Mouse (Mus musculus): Measurements from ENCODE around the gene Lcor. TPM values are rescaled to one million over a fixed set of nuclear protein-coding genes. Genes with fewer than 3 reads are reported as not detected.
A peak's percentile ranks its signal among the peaks of the same experiment; 100 is the strongest.

Gene Lcor
- polyA plus RNA-seq, 1 experiment from 2014 or later, result 21.1 TPM

- Histone ChIP-seq H3K36me3 (no peaks in the 10 kb centered on the region), H3K27ac (no peak overlapping the region), H3K4me3 (no peak overlapping the region), H3K4me1 (replicated peaks) (0 out of 2 replicates have a peak, but pooled peaks cover under 1% of the 10 kb centered on the region), H3K9me3 (no peaks in the 10 kb centered on the region), H3K27me3 (ENCODE audit: insufficient read depth, poor library complexity, severe bottlenecking) (no peaks in the 10 kb centered on the region; the same call in 1 of the 2 replicates)
- no peak for DNase-seq (ENCODE audit: low spot score)
- 74% methylated on average over 7 of the region's 7 CpGs for WGBS
These were observed 32.9 kb upstream of the Lcor start for GRCm38 (mm10) chr19:41449415-41450075.

- Histone ChIP-seq H3K4me1 (replicated peaks) (0 out of 2 replicates have a peak, but pooled peaks cover 5% of the 10 kb centered on the region), H3K36me3 (no peaks in the 10 kb centered on the region), H3K9me3 (no peaks in the 10 kb centered on the region), H3K4me3 (no peak overlapping the region), H3K27me3 (ENCODE audit: insufficient read depth, poor library complexity, severe bottlenecking) (no peaks in the 10 kb centered on the region), H3K27ac (no peak overlapping the region)
- 25% methylated on average over 3 of the region's 3 CpGs for WGBS
- no peak for DNase-seq (ENCODE audit: low spot score)
These were observed 30.3 kb upstream of the Lcor start for GRCm38 (mm10) chr19:41452166-41452565.

- Histone ChIP-seq H3K36me3 (no peaks in the 10 kb centered on the region), H3K4me1 (replicated peaks) (0 out of 2 replicates have a peak, but pooled peaks cover 5% of the 10 kb centered on the region), H3K27me3 (ENCODE audit: insufficient read depth, poor library complexity, severe bottlenecking) (no peaks in the 10 kb centered on the region), H3K4me3 (no peak overlapping the region), H3K9me3 (no peaks in the 10 kb centered on the region), H3K27ac (no peak overlapping the region)
- 84% methylated on average over 6 of the region's 7 CpGs for WGBS
- no peak for DNase-seq (ENCODE audit: low spot score)
These were observed 27.8 kb upstream of the Lcor start for GRCm38 (mm10) chr19:41454601-41455000.

DNA sequence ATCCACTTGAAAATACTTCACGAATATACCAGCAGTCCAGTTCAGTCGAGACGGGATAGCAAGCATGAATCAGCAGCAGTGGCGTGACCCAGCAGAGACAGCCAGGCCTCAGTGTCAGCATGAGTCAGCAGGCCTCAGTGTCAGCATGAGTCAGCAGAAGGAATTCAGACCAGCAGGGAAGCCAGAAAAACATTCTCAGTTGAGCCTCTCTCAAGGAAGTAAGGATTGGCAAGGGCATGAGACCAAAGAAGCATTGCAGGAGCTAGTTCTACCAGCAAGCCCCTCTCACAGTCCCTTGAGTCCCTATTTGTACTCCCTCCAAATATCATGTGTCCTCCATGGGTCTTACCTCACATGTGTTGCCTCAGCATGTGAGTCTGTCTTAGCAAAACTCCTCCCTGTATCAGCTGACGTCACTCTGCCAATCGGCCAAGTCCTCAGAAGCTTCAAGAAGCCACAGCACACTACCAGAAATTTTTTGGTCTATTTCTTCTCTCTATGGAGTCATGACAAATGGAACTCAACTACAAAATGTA is 27.3 kb upstream of the Lcor start:
- no peaks in the 10 kb centered on the region for H3K36me3 ChIP-seq
- DNase-seq (ENCODE audit: low spot score), result peak; percentile 33
- H3K9me3 ChIP-seq, result no peaks in the 10 kb centered on the region
- H3K27me3 ChIP-seq (ENCODE audit: insufficient read depth, poor library complexity, severe bottlenecking), result no peaks in the 10 kb centered on the region
- no peak overlapping the region for H3K4me3 ChIP-seq
- 0 out of 2 replicates have a peak, but pooled peaks cover 5% of the 10 kb centered on the region for H3K4me1 ChIP-seq (replicated peaks)
- no peak overlapping the region for H3K27ac ChIP-seq
- WGBS, result 84% methylated on average over 6 of the region's 6 CpGs

DNA sequence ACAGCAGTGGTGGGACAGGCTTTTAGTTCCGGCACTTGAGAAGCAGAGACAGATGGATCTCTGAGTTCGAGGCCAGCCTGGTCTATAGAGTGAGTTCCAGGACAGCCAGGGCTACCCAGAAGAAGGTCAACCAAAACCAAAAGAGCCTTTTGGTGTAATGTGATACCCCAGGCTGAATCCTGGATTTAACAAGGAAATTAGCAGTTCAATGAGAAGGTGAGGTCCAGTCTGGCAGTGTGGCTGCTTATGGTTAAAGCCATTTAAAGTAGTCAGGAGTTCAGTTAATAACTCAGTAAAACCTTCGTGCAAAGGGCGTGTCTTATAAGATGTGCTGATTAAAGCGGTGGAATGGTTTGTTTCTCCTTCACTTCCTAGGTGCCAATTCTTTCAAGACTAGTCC is 25.3 kb upstream of the Lcor start:
- no peak for DNase-seq (ENCODE audit: low spot score)
- H3K27ac ChIP-seq, result no peak overlapping the region
- 81% methylated on average over 5 of the region's 5 CpGs for WGBS
- H3K27me3 ChIP-seq (ENCODE audit: insufficient read depth, poor library complexity, severe bottlenecking), result no peaks in the 10 kb centered on the region
- 0 out of 2 replicates have a peak, but pooled peaks cover 5% of the 10 kb centered on the region for H3K4me1 ChIP-seq (replicated peaks)
- H3K9me3 ChIP-seq, result no peaks in the 10 kb centered on the region
- no peaks in the 10 kb centered on the region for H3K36me3 ChIP-seq
- H3K4me3 ChIP-seq, result no peak overlapping the region

DNA sequence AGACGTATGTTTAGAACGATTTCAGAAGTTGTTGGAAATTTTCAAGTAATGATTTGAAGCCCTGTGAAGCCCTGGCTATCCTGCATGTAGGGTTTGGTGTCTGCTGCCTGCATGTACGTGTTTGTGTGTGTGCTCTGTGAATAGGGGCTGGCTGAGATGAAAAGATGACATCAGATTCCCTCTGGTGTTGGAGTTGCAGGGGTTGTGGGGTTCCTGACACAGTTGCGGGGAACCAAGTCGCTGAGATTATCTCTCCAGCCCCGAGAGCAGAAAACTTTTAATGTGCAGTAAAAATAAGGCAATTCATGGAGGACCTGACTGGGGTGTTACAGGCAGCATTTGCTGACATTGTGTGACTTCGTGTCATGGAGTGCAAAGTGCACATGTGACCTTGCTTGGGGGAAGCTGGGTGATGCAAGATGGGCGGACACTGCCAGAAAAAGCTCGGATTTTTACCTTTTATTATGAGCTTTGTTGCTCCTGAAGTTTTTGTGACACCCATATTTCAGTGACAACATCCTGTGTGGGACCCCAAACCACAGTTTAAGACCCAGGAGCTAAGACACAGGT is 20.2 kb upstream of the Lcor start:
- no peaks in the 10 kb centered on the region for H3K36me3 ChIP-seq
- H3K27me3 ChIP-seq (ENCODE audit: insufficient read depth, poor library complexity, severe bottlenecking), result no peaks in the 10 kb centered on the region
- H3K4me3 ChIP-seq, result no peak overlapping the region
- H3K27ac ChIP-seq, result no peak overlapping the region
- no peaks in the 10 kb centered on the region for H3K9me3 ChIP-seq
- H3K4me1 ChIP-seq (replicated peaks), result no peaks in the 10 kb centered on the region
- WGBS, result 84% methylated on average over 9 of the region's 9 CpGs
- no peak for DNase-seq (ENCODE audit: low spot score)

DNA sequence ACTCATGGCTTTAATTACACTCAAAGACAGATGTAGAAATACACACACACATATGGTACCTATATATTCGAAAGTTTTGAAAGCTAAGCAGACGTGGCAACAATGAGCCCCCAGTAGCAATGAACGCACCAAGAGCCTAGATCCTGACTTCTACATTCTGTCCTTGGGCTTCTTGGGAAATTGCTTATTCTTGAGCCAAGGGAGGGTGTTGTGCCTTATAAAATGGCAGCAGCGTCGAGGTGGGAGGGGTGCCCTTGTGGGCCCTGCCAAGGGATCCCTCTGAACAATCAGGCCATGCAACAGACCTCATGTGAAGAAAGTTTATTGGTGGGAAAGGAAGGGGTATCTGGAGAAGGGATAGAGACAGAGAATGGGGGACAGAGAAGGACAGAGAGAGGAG is 18.6 kb upstream of the Lcor start:
- no peak for DNase-seq (ENCODE audit: low spot score)
- no peaks in the 10 kb centered on the region for H3K9me3 ChIP-seq
- H3K27me3 ChIP-seq (ENCODE audit: insufficient read depth, poor library complexity, severe bottlenecking), result no peaks in the 10 kb centered on the region
- 92% methylated on average over 5 of the region's 5 CpGs for WGBS
- no peaks in the 10 kb centered on the region for H3K36me3 ChIP-seq
- no peak overlapping the region for H3K27ac ChIP-seq
- H3K4me1 ChIP-seq (replicated peaks), result no peaks in the 10 kb centered on the region
- H3K4me3 ChIP-seq, result no peak overlapping the region

DNA sequence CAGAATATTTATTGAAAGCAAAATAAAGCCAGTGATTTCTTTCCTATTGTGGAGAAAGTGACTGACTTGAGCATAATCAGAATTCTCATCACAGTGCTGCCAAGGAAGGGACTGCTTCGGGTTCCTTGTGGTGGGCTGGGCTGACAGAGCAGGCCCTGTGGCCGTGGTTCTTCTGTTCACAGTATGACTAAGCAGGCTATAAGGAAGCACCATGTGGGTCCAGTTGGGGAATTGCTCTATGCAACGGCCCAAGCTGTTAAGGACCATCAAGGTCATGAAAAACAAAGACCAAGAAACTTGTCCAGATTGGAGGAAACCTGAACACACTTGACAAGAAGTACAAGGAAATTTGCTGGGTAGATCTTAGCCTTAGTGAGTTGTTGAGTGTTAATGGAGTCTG is 16.0 kb upstream of the Lcor start:
- no peaks in the 10 kb centered on the region for H3K27me3 ChIP-seq (ENCODE audit: insufficient read depth, poor library complexity, severe bottlenecking)
- no peaks in the 10 kb centered on the region for H3K4me1 ChIP-seq (replicated peaks)
- 90% methylated on average over 3 of the region's 3 CpGs for WGBS
- no peak overlapping the region for H3K4me3 ChIP-seq
- H3K36me3 ChIP-seq, result no peaks in the 10 kb centered on the region
- H3K27ac ChIP-seq, result no peak overlapping the region
- no peak for DNase-seq (ENCODE audit: low spot score)
- no peaks in the 10 kb centered on the region for H3K9me3 ChIP-seq

GRCm38 (mm10) chr19:41473566-41474135 is 8.8 kb upstream of the Lcor start:
- Histone ChIP-seq H3K27ac (no peak overlapping the region), H3K4me1 (replicated peaks) (0 out of 2 replicates have a peak, but pooled peaks cover 4% of the 10 kb centered on the region), H3K27me3 (ENCODE audit: insufficient read depth, poor library complexity, severe bottlenecking) (no peaks in the 10 kb centered on the region), H3K4me3 (no peak overlapping the region), H3K9me3 (no peaks in the 10 kb centered on the region), H3K36me3 (no peaks in the 10 kb centered on the region)
- 91% methylated on average over 7 of the region's 7 CpGs for WGBS
- DNase-seq (ENCODE audit: low spot score), result no peak

DNA sequence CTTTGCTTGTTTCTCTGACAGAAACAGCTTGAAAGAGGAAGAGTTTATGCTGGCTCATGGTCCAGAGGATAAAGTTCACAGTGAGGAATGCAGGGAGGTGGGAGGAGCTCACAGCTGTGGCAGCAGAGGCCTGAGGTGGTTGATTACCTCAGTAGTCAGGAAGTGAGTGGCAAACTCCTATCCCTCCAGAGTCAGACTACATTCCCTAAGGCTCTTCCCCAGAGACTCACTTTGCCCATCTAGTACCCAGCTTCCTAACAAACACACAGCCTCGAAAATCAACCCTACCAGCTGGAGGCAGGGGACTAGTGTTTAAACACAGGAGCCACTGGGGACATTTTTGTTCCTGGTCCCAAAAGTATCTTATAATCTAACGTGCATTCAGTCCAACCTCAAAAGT is 7.5 kb upstream of the Lcor start:
- Histone ChIP-seq H3K36me3 (no peaks in the 10 kb centered on the region), H3K4me3 (no peak overlapping the region), H3K4me1 (replicated peaks) (0 out of 2 replicates have a peak, but pooled peaks cover 4% of the 10 kb centered on the region), H3K9me3 (no peaks in the 10 kb centered on the region), H3K27ac (no peak overlapping the region), H3K27me3 (ENCODE audit: insufficient read depth, poor library complexity, severe bottlenecking) (peaks cover 3% of the 10 kb centered on the region; the same call in 1 of the 2 replicates)
- peak; percentile 13 for DNase-seq (ENCODE audit: low spot score)
- 73% methylated on average over 2 of the region's 2 CpGs for WGBS

DNA sequence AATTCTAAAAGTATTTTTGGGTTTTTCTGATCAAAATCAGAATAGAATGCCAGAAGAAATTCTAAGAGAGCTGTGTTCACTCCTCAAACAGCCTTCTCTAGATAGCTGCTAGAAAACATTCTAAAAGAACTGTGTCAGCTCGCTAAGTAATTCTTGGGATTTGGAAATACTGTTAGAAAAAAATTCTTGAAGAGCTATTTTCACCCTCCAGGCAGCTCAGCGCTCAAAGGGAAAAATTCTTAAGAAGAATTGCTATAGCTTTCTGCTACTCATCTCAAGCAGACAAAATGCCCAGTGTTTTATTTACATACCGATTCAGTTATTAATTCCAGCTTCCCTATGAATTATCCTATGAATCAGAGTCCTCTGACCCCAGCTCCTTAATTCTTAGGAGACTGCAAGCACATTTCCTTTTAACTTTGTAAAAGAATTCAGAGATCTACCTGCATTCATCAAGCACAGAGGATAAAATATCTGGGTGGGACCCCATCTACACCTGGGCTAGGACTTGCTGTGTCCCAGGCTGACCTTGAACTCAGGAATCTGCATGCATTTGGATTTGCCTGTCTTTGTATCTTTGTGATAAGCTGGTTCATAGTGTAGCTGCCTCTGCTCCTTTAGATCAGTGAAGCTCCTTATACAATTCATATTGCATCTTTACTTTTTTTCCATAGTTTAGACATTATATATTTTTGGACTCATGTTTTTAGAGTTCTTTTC is 5.7 kb upstream of the Lcor start:
- no peaks in the 10 kb centered on the region for H3K36me3 ChIP-seq
- peaks cover 11% of the 10 kb centered on the region for H3K4me1 ChIP-seq (replicated peaks)
- H3K27ac ChIP-seq, result no peak overlapping the region
- 87% methylated on average over 3 of the region's 3 CpGs for WGBS
- H3K4me3 ChIP-seq, result no peak overlapping the region
- DNase-seq (ENCODE audit: low spot score), result no peak
- H3K27me3 ChIP-seq (ENCODE audit: insufficient read depth, poor library complexity, severe bottlenecking), result peaks cover 4% of the 10 kb centered on the region; the same call in 1 of the 2 replicates
- H3K9me3 ChIP-seq, result no peaks in the 10 kb centered on the region

GRCm38 (mm10) chr19:41481030-41481886 is 1.2 kb upstream of the Lcor start:
- Histone ChIP-seq H3K36me3 (no peaks in the 10 kb centered on the region), H3K27me3 (ENCODE audit: insufficient read depth, poor library complexity, severe bottlenecking) (peaks cover 4% of the 10 kb centered on the region; the same call in 1 of the 2 replicates), H3K4me1 (replicated peaks) (peaks cover 27% of the 10 kb centered on the region), H3K27ac (no peak overlapping the region), H3K9me3 (no peaks in the 10 kb centered on the region), H3K4me3 (peak overlapping the region; percentile 96)
- peak; percentile 38 for DNase-seq (ENCODE audit: low spot score)
- 13% methylated on average over 15 of the region's 15 CpGs for WGBS

All from hindbrain, embryonic 10.5 days (tissue).